Mouse (Mus musculus) neural tube, embryonic 11.5 days (tissue): ENCODE data around the gene Rab27a. TPM values are rescaled to one million over a fixed set of nuclear protein-coding genes. Genes with fewer than 3 reads are reported as not detected.
"Not testable (repeated sequence)": the region's sequence is repeated elsewhere in the genome, so short reads cannot be mapped to it uniquely, and the experiment has no call there.

Experiments
- ATAC-seq: fragments of 200-750 bp; cut with Nextera tagmentation; 2 replicates; pipeline ENCODE4 v1.8.0; 2017; ENCODE audit warnings: moderate number of reproducible peaks, mild to moderate bottlenecking, moderate TSS enrichment, moderate library complexity; ENCODE audit not compliant: insufficient read depth, low FRiP score, low TSS enrichment
- DNase-seq: peaks from one replicate; pipeline ENCODE4 v3.0.0-alpha.2; 2015; ENCODE audit warnings: low spot score
- H3K27ac ChIP-seq: fragments of 300-500 bp; sonication (generic); 2 replicates; pipeline ENCODE4 v1.5.1; 2014; ENCODE audit warnings: low read depth, mild to moderate bottlenecking, low read length
- H3K27me3 ChIP-seq: fragments of 300-500 bp; sonication (generic); 2 replicates; pipeline ENCODE4 v1.6.1; 2014; ENCODE audit warnings: mild to moderate bottlenecking, low read length, mixed read lengths; ENCODE audit not compliant: control insufficient read depth, insufficient read depth
- H3K36me3 ChIP-seq: fragments of 300-500 bp; sonication (generic); 2 replicates; pipeline ENCODE4 v1.6.1; 2014; ENCODE audit warnings: mild to moderate bottlenecking, low read length, moderate library complexity, mixed read lengths; ENCODE audit not compliant: control insufficient read depth, insufficient read depth
- H3K4me1 ChIP-seq: fragments of 300-500 bp; sonication (generic); 2 replicates; pipeline ENCODE4 v1.6.1; 2014; ENCODE audit warnings: low read length, mixed read lengths; ENCODE audit not compliant: control insufficient read depth, insufficient read depth
- H3K4me2 ChIP-seq: fragments of 300-500 bp; sonication (generic); 2 replicates; pipeline ENCODE4 v1.6.1; 2014; ENCODE audit warnings: low read depth, mild to moderate bottlenecking, moderate library complexity
- H3K4me3 ChIP-seq: fragments of 300-500 bp; sonication (generic); 2 replicates; pipeline ENCODE4 v1.5.1; 2014; ENCODE audit warnings: low read depth, low read length
- H3K9ac ChIP-seq: fragments of 300-500 bp; sonication (generic); 2 replicates; pipeline ENCODE4 v1.6.1; 2014; ENCODE audit warnings: mild to moderate bottlenecking, low read length
- H3K9me3 ChIP-seq: fragments of 300-500 bp; sonication (generic); 2 replicates; pipeline ENCODE4 v1.6.1; 2016; ENCODE audit warnings: low read length; ENCODE audit not compliant: control insufficient read depth
- WGBS: fragments of 180-500 bp; shearing (Covaris S2); extraction: QIAGEN DNeasy Blood & Tissue Kit; methylation state at CpG from one replicate; pipeline ENCODE4 v1.1.7; 2014; 5-methylcytosine and 5-hydroxymethylcytosine counted together
- polyA plus RNA-seq: library from polyadenylated mRNA; unstranded; fragments of >200 nt; fragmentation: Nextera tagmentation; extraction: Ambion mirVana; gene quantifications from 2 replicates; pipeline ENCODE4 v1.2.1, GENCODE M21; 2014

The Rab27a gene
- polyA plus RNA-seq, 1 experiment from 2014 or later: 0.66 TPM

GRCm38 (mm10) chr9:73079349-73079748 lies 34.7 kb downstream of the Rab27a start:
- not testable (repeated sequence) for H3K9me3 ChIP-seq, ATAC-seq, H3K27ac ChIP-seq, H3K4me1 ChIP-seq, H3K9ac ChIP-seq, H3K4me3 ChIP-seq, H3K4me2 ChIP-seq, H3K27me3 ChIP-seq, DNase-seq, H3K36me3 ChIP-seq
- WGBS: 91% methylated on average over 10 of the region's 12 CpGs

DNA sequence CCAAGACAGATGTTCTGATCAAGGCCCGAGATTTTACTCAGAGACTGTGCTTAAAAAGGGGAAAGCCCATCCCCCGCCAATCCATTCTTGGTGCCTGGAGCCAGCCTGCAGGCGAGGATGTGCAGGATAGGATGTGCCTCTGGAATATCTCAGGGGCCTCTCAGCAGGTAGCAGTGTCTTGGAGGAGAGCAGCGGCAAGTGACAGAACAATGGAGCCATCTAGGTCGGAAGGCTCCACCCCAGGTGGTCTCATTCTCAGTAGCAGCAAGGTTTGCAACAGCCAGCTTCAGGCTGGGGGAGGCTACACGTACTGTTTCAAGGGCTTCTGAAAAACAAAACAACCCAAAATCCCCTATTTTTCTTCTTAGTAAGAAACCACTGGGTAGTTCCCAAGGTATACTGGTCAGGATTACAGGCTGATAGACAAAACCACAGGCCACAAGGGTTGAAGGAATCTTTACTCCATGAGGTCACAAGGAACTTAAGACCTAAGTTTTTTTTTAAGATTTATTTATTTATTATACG lies 35.2 kb downstream of the Rab27a start:
- H3K27me3 ChIP-seq: no peaks in the 10 kb centered on the region
- 37% methylated on average over 7 of the region's 7 CpGs for WGBS
- no peaks in the 10 kb centered on the region for H3K4me1 ChIP-seq
- no peak for DNase-seq
- no peaks in the 10 kb centered on the region for H3K9me3 ChIP-seq
- no peaks in the 10 kb centered on the region for H3K36me3 ChIP-seq
- H3K27ac ChIP-seq: no peak overlapping the region
- no peak overlapping the region for H3K4me3 ChIP-seq
- no peak overlapping the region for H3K9ac ChIP-seq
- ATAC-seq: no peak
- no peak overlapping the region for H3K4me2 ChIP-seq

GRCm38 (mm10) chr9:73082291-73083000 lies 37.8 kb downstream of the Rab27a start:
- no peak for ATAC-seq
- Histone ChIP-seq H3K4me3 (no peak overlapping the region), H3K9ac (no peak overlapping the region), H3K9me3 (no peaks in the 10 kb centered on the region), H3K4me2 (no peak overlapping the region), H3K27me3 (no peaks in the 10 kb centered on the region), H3K36me3 (no peaks in the 10 kb centered on the region), H3K27ac (no peak overlapping the region), H3K4me1 (no peaks in the 10 kb centered on the region)
- DNase-seq: no peak
- 79% methylated on average over 8 of the region's 8 CpGs for whole genome bisulfite sequencing

- H3K9ac ChIP-seq: no peak overlapping the region
- H3K4me2 ChIP-seq: no peak overlapping the region
- no peaks in the 10 kb centered on the region for H3K27me3 ChIP-seq
- H3K27ac ChIP-seq: no peak overlapping the region
- ATAC-seq (no peak), DNase-seq (no peak)
- no peaks in the 10 kb centered on the region for H3K36me3 ChIP-seq
- H3K4me1 ChIP-seq: no peaks in the 10 kb centered on the region
- no peak overlapping the region for H3K4me3 ChIP-seq
- no peaks in the 10 kb centered on the region for H3K9me3 ChIP-seq
- WGBS: 75% methylated on average over 6 of the region's 6 CpGs
These were observed 39.3 kb downstream of the Rab27a start for GRCm38 (mm10) chr9:73083956-73084355.

DNA sequence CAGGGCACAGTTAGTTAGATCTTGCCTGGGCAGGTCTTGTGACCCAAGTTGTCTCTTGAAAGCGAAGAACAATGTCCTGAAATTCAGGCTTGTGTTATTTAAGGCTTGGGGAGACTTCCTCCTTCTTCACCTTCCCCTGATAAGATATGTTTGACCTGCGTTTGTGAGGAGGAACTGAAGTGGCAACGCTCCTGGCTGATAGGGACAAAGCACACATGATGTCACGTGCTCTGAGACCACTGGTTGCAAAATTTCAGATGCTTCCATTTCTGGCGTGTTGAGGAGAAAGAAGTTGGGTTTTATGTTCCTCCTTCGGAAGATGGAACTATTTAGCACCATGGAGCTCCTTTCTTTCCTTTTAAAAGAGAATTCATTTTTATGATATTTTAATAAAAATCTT lies 41.2 kb downstream of the Rab27a start:
- no peak overlapping the region for H3K9ac ChIP-seq
- H3K4me2 ChIP-seq: no peak overlapping the region
- no peak overlapping the region for H3K27ac ChIP-seq
- no peaks in the 10 kb centered on the region for H3K4me1 ChIP-seq
- H3K27me3 ChIP-seq: no peaks in the 10 kb centered on the region
- H3K36me3 ChIP-seq: no peaks in the 10 kb centered on the region
- no peak overlapping the region for H3K4me3 ChIP-seq
- WGBS: 92% methylated on average over 6 of the region's 6 CpGs
- DNase-seq (no peak), ATAC-seq (no peak)
- no peaks in the 10 kb centered on the region for H3K9me3 ChIP-seq

DNA sequence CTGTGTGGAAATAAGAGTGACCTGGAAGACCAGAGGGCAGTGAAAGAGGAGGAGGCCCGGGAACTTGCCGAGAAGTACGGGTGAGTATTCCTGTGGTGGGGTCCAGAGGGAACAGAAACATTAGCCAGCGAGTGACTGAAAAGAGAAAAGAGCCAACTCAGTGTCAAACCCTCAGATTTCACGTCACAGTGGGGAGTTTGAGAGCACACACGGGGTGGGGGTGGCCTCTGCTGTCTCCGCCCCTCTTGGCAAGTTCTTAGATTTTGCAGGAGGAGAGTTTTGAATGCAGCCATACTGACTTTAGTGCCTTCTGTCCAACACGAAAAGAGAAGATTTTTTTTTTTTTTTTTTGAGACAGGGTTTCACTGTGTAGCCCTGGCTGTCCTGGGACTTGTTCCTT lies 42.5 kb downstream of the Rab27a start:
- H3K9ac ChIP-seq: no peak overlapping the region
- H3K27ac ChIP-seq: no peak overlapping the region
- H3K4me3 ChIP-seq: no peak overlapping the region
- H3K9me3 ChIP-seq: no peaks in the 10 kb centered on the region
- no peaks in the 10 kb centered on the region for H3K27me3 ChIP-seq
- 71% methylated on average over 8 of the region's 8 CpGs for WGBS
- no peaks in the 10 kb centered on the region for H3K36me3 ChIP-seq
- no peak overlapping the region for H3K4me2 ChIP-seq
- H3K4me1 ChIP-seq: no peaks in the 10 kb centered on the region
- no peak for DNase-seq
- no peak for ATAC-seq

DNA sequence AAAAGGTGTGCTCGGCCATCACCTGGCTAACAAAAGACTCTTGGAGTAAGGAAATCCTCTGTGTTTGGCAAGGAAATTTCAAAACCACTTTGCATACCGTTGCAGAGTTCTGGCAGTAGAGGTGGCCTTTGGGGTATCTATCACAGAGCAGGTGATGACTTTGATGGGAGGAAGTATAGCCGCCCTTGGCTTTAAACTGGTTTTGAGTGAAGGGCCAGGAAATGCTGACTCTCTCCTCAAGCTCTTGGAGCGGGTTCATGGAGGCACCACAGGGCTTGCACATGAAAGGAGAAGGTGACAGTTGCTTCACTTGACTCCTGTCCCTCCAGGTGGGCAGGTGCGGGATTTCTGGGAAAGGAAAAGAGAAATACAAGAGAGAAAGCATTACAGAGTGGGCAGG lies 42.9 kb downstream of the Rab27a start:
- Histone ChIP-seq H3K36me3 (no peaks in the 10 kb centered on the region), H3K4me2 (no peak overlapping the region), H3K9ac (no peak overlapping the region), H3K9me3 (no peaks in the 10 kb centered on the region), H3K27me3 (no peaks in the 10 kb centered on the region), H3K4me3 (no peak overlapping the region), H3K4me1 (no peaks in the 10 kb centered on the region), H3K27ac (no peak overlapping the region)
- ATAC-seq (no peak), DNase-seq (no peak)
- 84% methylated on average over 5 of the region's 5 CpGs for WGBS

- no peak overlapping the region for H3K4me2 ChIP-seq
- no peak overlapping the region for H3K27ac ChIP-seq
- ATAC-seq (no peak), DNase-seq (no peak)
- H3K9ac ChIP-seq: no peak overlapping the region
- H3K4me3 ChIP-seq: no peak overlapping the region
- H3K4me1 ChIP-seq: no peaks in the 10 kb centered on the region
- no peaks in the 10 kb centered on the region for H3K36me3 ChIP-seq
- no peaks in the 10 kb centered on the region for H3K27me3 ChIP-seq
- 80% methylated on average over 16 of the region's 16 CpGs for WGBS
- no peaks in the 10 kb centered on the region for H3K9me3 ChIP-seq
These were observed 44.7 kb downstream of the Rab27a start for GRCm38 (mm10) chr9:73089222-73089920.

GRCm38 (mm10) chr9:73090121-73090520 lies 45.5 kb downstream of the Rab27a start:
- Histone ChIP-seq H3K9ac (no peak overlapping the region), H3K4me1 (no peaks in the 10 kb centered on the region), H3K27me3 (no peaks in the 10 kb centered on the region), H3K9me3 (no peaks in the 10 kb centered on the region), H3K4me2 (no peak overlapping the region), H3K4me3 (no peak overlapping the region), H3K36me3 (no peaks in the 10 kb centered on the region), H3K27ac (no peak overlapping the region)
- WGBS: 83% methylated on average over 10 of the region's 10 CpGs
- DNase-seq (no peak), ATAC-seq (no peak)
